Mouse (Mus musculus): ENCODE data around the gene Tmem165. TPM values are rescaled to one million over a fixed set of nuclear protein-coding genes. Genes with fewer than 3 reads are reported as not detected.

Tmem165 gene
- polyA plus RNA-seq, 1 experiment from 2014 or later, result 95.3 TPM

GRCm38 (mm10) chr5:76193075-76193474 lies 9.4 kb downstream of the Tmem165 start:
- Histone ChIP-seq H3K27ac (ENCODE audit: low read depth, low read length) (no peak overlapping the region), H3K27me3 (ENCODE audit: control insufficient read depth, insufficient read depth, low read length) (no peaks in the 10 kb centered on the region), H3K4me2 (ENCODE audit: low read depth, low read length, severe bottlenecking) (no peak overlapping the region), H3K4me3 (ENCODE audit: low read depth, low read length) (no peak overlapping the region), H3K9ac (ENCODE audit: low read length) (no peak overlapping the region), H3K9me3 (ENCODE audit: control insufficient read depth, low read length) (no peaks in the 10 kb centered on the region), H3K36me3 (ENCODE audit: control insufficient read depth, insufficient read depth, low read length) (no peaks in the 10 kb centered on the region), H3K4me1 (replicated peaks; ENCODE audit: control insufficient read depth, insufficient read depth, low read length) (no peaks in the 10 kb centered on the region)
- ATAC-seq (replicated peaks; ENCODE audit: low FRiP score) (no peak), DNase-seq (ENCODE audit: low spot score) (no peak)

DNA sequence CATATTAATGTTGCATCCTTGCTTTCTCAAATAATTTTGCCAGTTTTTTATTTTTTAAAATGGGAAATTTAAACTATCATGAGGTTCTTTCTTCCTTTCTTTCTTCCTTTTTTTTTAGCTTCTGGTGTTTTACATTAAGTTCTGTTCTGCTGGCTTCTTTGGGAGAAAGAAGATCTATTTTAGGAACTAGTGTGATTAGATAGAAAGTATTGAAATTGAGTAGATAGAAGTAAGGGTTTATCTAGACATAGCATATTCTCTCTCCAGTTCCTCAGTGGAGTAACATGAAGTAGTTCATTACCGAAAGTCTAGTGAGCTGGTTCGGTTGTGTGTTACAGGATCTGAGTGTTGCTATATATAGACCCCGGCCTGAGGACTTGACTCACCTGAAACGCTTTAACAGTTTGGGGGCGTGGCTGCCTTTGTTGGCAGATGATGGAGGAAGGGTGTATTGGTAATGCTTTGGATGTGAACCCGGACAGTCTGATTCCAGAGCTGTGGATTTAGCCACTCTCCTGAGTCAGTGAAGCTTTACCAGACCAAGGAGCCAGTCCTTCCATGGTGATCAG lies 10.8 kb downstream of the Tmem165 start:
- Histone ChIP-seq H3K4me3 (ENCODE audit: low read depth, low read length) (no peak overlapping the region), H3K9me3 (ENCODE audit: control insufficient read depth, low read length) (no peaks in the 10 kb centered on the region), H3K27ac (ENCODE audit: low read depth, low read length) (no peak overlapping the region), H3K4me1 (replicated peaks; ENCODE audit: control insufficient read depth, insufficient read depth, low read length) (no peaks in the 10 kb centered on the region), H3K9ac (ENCODE audit: low read length) (no peak overlapping the region), H3K36me3 (ENCODE audit: control insufficient read depth, insufficient read depth, low read length) (no peaks in the 10 kb centered on the region; the same call in 1 of the 2 replicates), H3K27me3 (ENCODE audit: control insufficient read depth, insufficient read depth, low read length) (no peaks in the 10 kb centered on the region), H3K4me2 (ENCODE audit: low read depth, low read length, severe bottlenecking) (no peak overlapping the region)
- WGBS, result 89% methylated on average over 6 of the region's 6 CpGs
- ATAC-seq (replicated peaks; ENCODE audit: low FRiP score), result no peak
- no peak for DNase-seq (ENCODE audit: low spot score)

- DNase-seq (ENCODE audit: low spot score) (no peak), ATAC-seq (replicated peaks; ENCODE audit: low FRiP score) (no peak)
- 94% methylated on average over 13 of the region's 13 CpGs for WGBS
These were observed 15.7 kb downstream of the Tmem165 start for GRCm38 (mm10) chr5:76199346-76199745.

DNA sequence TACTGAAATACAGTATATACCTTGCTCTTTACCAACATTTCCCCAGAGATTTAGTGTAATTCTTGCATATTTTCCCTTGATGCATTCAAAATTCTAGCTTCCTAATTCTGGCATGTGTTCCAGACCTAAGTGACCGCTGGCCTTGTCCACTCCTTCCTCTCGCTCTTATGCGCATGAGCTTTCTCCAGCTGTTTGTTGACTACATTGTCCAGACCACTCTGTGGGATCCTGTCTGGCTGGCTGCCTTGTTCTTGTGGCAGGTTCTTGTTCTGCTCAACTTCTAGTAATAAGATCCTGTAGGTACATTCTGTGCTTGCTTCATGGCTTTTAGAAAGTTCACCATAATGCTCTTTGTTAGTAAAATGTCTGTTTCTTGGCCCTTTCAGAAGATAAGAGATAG lies 19.5 kb downstream of the Tmem165 start:
- H3K9me3 ChIP-seq (ENCODE audit: control insufficient read depth, low read length), result no peaks in the 10 kb centered on the region
- no peak overlapping the region for H3K4me2 ChIP-seq (ENCODE audit: low read depth, low read length, severe bottlenecking)
- DNase-seq (ENCODE audit: low spot score), result no peak
- no peaks in the 10 kb centered on the region for H3K4me1 ChIP-seq (replicated peaks; ENCODE audit: control insufficient read depth, insufficient read depth, low read length)
- no peak overlapping the region for H3K4me3 ChIP-seq (ENCODE audit: low read depth, low read length)
- no peak overlapping the region for H3K9ac ChIP-seq (ENCODE audit: low read length)
- ATAC-seq (replicated peaks; ENCODE audit: low FRiP score), result no peak
- H3K36me3 ChIP-seq (ENCODE audit: control insufficient read depth, insufficient read depth, low read length), result peaks cover 8% of the 10 kb centered on the region
- H3K27ac ChIP-seq (ENCODE audit: low read depth, low read length), result no peak overlapping the region
- H3K27me3 ChIP-seq (ENCODE audit: control insufficient read depth, insufficient read depth, low read length), result no peaks in the 10 kb centered on the region
- WGBS, result 98% methylated on average over 3 of the region's 3 CpGs

More at GRCm38 (mm10) chr5:76199346-76199745, 15.7 kb downstream of the Tmem165 start:
- Histone ChIP-seq H3K4me1 (replicated peaks; ENCODE audit: control insufficient read depth, insufficient read depth, low read length) (no peaks in the 10 kb centered on the region), H3K4me2 (ENCODE audit: low read depth, low read length, severe bottlenecking) (no peak overlapping the region), H3K27me3 (ENCODE audit: control insufficient read depth, insufficient read depth, low read length) (no peaks in the 10 kb centered on the region), H3K4me3 (ENCODE audit: low read depth, low read length) (no peak overlapping the region), H3K36me3 (ENCODE audit: control insufficient read depth, insufficient read depth, low read length) (peaks cover 3% of the 10 kb centered on the region; the same call in 1 of the 2 replicates), H3K27ac (ENCODE audit: low read depth, low read length) (no peak overlapping the region), H3K9me3 (ENCODE audit: control insufficient read depth, low read length) (no peaks in the 10 kb centered on the region), H3K9ac (ENCODE audit: low read length) (no peak overlapping the region)

GRCm38 (mm10) chr5:76205886-76206285 lies 22.2 kb downstream of the Tmem165 start:
- no peak overlapping the region for H3K27ac ChIP-seq (ENCODE audit: low read depth, low read length)

DNA sequence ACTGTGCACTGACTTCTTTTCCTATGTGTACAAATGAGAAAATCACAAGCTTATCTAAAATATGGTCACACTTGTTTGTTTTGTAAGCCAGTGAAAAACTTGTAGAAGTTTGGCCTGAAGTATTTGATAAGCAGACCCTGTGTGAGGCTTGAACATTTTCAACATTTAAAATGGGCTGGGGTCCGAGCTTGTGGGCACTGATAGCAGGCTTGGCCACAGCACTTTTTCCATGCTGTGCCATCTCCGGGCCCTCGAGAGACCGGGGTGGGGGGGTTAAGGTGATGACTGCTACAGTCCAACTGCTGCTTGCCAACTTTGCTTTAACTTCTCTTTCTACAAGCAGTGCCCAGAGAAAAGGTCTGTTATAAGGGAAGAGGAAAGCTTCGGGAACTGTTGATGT lies 24.4 kb downstream of the Tmem165 start:
- ATAC-seq (replicated peaks; ENCODE audit: low FRiP score) (no peak), DNase-seq (ENCODE audit: low spot score) (no peak)
- H3K9me3 ChIP-seq (ENCODE audit: control insufficient read depth, low read length), result no peaks in the 10 kb centered on the region
- peaks cover 8% of the 10 kb centered on the region for H3K36me3 ChIP-seq (ENCODE audit: control insufficient read depth, insufficient read depth, low read length)
- H3K27ac ChIP-seq (ENCODE audit: low read depth, low read length), result no peak overlapping the region
- H3K27me3 ChIP-seq (ENCODE audit: control insufficient read depth, insufficient read depth, low read length), result no peaks in the 10 kb centered on the region
- no peak overlapping the region for H3K4me2 ChIP-seq (ENCODE audit: low read depth, low read length, severe bottlenecking)
- H3K9ac ChIP-seq (ENCODE audit: low read length), result no peak overlapping the region
- WGBS, result 96% methylated on average over 5 of the region's 5 CpGs
- H3K4me1 ChIP-seq (replicated peaks; ENCODE audit: control insufficient read depth, insufficient read depth, low read length), result no peaks in the 10 kb centered on the region
- H3K4me3 ChIP-seq (ENCODE audit: low read depth, low read length), result no peak overlapping the region

More at GRCm38 (mm10) chr5:76205886-76206285, 22.2 kb downstream of the Tmem165 start:
- H3K4me3 ChIP-seq (ENCODE audit: low read depth, low read length), result no peak overlapping the region
- no peaks in the 10 kb centered on the region for H3K4me1 ChIP-seq (replicated peaks; ENCODE audit: control insufficient read depth, insufficient read depth, low read length)
- no peak overlapping the region for H3K9ac ChIP-seq (ENCODE audit: low read length)
- no peaks in the 10 kb centered on the region for H3K27me3 ChIP-seq (ENCODE audit: control insufficient read depth, insufficient read depth, low read length)
- ATAC-seq (replicated peaks; ENCODE audit: low FRiP score), result no peak
- 91% methylated on average over 2 of the region's 2 CpGs for WGBS
- DNase-seq (ENCODE audit: low spot score), result no peak
- H3K4me2 ChIP-seq (ENCODE audit: low read depth, low read length, severe bottlenecking), result no peak overlapping the region
- no peaks in the 10 kb centered on the region for H3K9me3 ChIP-seq (ENCODE audit: control insufficient read depth, low read length)
- peaks cover 8% of the 10 kb centered on the region for H3K36me3 ChIP-seq (ENCODE audit: control insufficient read depth, insufficient read depth, low read length)

DNA sequence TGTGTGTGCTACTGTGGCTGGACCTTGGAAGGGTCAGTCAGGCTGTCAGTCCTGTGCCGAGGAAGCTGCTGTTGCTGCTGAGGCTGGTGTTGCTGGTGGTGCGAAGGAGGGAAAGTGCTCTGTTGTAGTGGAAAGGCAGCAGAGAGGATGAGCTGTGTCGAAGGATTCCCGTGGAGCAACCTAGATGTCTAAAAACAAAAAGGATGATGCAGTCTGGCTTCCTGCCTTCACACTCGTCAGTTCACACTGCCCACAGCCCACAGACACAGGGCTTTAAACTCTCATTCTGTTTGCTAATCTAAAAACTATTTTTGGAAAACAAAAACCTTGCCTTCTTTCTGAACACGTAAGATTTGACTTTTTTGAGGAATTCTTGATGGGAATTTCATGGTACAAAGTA lies 33.0 kb downstream of the Tmem165 start:
- DNase-seq (ENCODE audit: low spot score) (no peak), ATAC-seq (replicated peaks; ENCODE audit: low FRiP score) (no peak)
- H3K4me3 ChIP-seq (ENCODE audit: low read depth, low read length), result no peak overlapping the region
- H3K27ac ChIP-seq (ENCODE audit: low read depth, low read length), result no peak overlapping the region
- H3K27me3 ChIP-seq (ENCODE audit: control insufficient read depth, insufficient read depth, low read length), result no peaks in the 10 kb centered on the region
- no peaks in the 10 kb centered on the region for H3K4me1 ChIP-seq (replicated peaks; ENCODE audit: control insufficient read depth, insufficient read depth, low read length)
- 81% methylated on average over 6 of the region's 6 CpGs for whole genome bisulfite sequencing
- H3K36me3 ChIP-seq (ENCODE audit: control insufficient read depth, insufficient read depth, low read length), result no peaks in the 10 kb centered on the region; the same call in 1 of the 2 replicates
- H3K4me2 ChIP-seq (ENCODE audit: low read depth, low read length, severe bottlenecking), result no peak overlapping the region
- H3K9me3 ChIP-seq (ENCODE audit: control insufficient read depth, low read length), result no peaks in the 10 kb centered on the region
- H3K9ac ChIP-seq (ENCODE audit: low read length), result no peak overlapping the region

GRCm38 (mm10) chr5:76231171-76231855 lies 47.6 kb downstream of the Tmem165 start:
- no peaks in the 10 kb centered on the region for H3K9me3 ChIP-seq (ENCODE audit: control insufficient read depth, low read length)
- peaks cover 9% of the 10 kb centered on the region; the same call in 1 of the 2 replicates for H3K36me3 ChIP-seq (ENCODE audit: control insufficient read depth, insufficient read depth, low read length)

GRCm38 (mm10) chr5:76243274-76243673 lies 59.6 kb downstream of the Tmem165 start:
- ATAC-seq (replicated peaks; ENCODE audit: low FRiP score) (no peak), DNase-seq (ENCODE audit: low spot score) (no peak)
- H3K36me3 ChIP-seq (ENCODE audit: control insufficient read depth, insufficient read depth, low read length), result no peaks in the 10 kb centered on the region
- no peak overlapping the region for H3K27ac ChIP-seq (ENCODE audit: low read depth, low read length)
- H3K9me3 ChIP-seq (ENCODE audit: control insufficient read depth, low read length), result no peaks in the 10 kb centered on the region
- no peak overlapping the region for H3K9ac ChIP-seq (ENCODE audit: low read length)
- WGBS, result 88% methylated on average over 3 of the region's 3 CpGs
- H3K4me1 ChIP-seq (replicated peaks; ENCODE audit: control insufficient read depth, insufficient read depth, low read length), result no peaks in the 10 kb centered on the region
- H3K27me3 ChIP-seq (ENCODE audit: control insufficient read depth, insufficient read depth, low read length), result no peaks in the 10 kb centered on the region
- H3K4me3 ChIP-seq (ENCODE audit: low read depth, low read length), result no peak overlapping the region
- no peak overlapping the region for H3K4me2 ChIP-seq (ENCODE audit: low read depth, low read length, severe bottlenecking)

More at GRCm38 (mm10) chr5:76231171-76231855, 47.6 kb downstream of the Tmem165 start:
- no peaks in the 10 kb centered on the region for H3K27me3 ChIP-seq (ENCODE audit: control insufficient read depth, insufficient read depth, low read length)
- ATAC-seq (replicated peaks; ENCODE audit: low FRiP score) (no peak), DNase-seq (ENCODE audit: low spot score) (no peak)
- H3K9ac ChIP-seq (ENCODE audit: low read length), result no peak overlapping the region
- 93% methylated on average over 13 of the region's 13 CpGs for WGBS
- no peak overlapping the region for H3K4me3 ChIP-seq (ENCODE audit: low read depth, low read length)
- H3K27ac ChIP-seq (ENCODE audit: low read depth, low read length), result no peak overlapping the region
- H3K4me2 ChIP-seq (ENCODE audit: low read depth, low read length, severe bottlenecking), result no peak overlapping the region
- H3K4me1 ChIP-seq (replicated peaks; ENCODE audit: control insufficient read depth, insufficient read depth, low read length), result no peaks in the 10 kb centered on the region

Measured in forebrain, embryonic 11.5 days (tissue).